Mouse (Mus musculus): Measurements from ENCODE around the gene Abhd16b. TPM values are rescaled to one million over a fixed set of nuclear protein-coding genes. Genes with fewer than 3 reads are reported as not detected.

Abhd16b gene
- polyA plus RNA-seq (2014; fragmentation: Illumina TruSeq; extraction: RNeasy Lipid Tissue Mini Kit (QIAGEN cat#74804); ENCODE audit: low replicate concordance), result not detected

DNA sequence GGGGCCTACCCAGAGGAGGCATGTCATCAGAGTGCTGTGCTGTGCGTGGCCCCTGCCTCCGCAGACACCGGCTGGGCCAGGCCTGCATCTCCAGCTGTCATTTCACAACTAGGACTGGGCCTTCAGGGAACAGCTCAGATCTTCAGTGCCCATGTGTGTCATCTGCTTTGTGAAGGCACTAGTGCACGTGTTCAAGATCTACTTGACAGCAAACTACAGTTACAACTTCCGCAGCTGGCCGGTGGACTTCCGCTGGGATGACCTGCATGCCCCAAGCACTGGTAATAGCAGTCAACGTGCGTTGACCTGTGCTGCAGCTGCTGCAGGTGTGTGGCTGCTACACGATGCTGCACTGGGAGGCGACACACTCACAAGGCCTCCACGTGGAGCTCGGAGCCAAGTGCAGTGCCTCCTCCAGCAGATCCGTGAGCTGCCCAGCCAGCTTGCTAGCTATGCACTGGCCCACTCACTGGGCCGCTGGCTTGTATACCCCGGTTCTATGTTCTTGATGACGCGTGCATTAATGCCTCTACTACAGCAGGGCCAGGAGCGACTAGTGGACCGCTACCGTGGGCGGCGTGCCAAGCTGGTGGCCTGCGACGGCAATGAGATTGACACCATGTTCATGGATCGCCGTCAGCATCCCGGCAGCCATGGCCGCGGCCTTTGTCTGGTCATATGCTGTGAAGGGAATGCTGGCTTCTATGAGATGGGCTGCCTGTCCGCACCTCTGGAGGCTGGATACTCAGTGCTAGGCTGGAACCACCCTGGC lies at the start of gene Abhd16b:
Gene Abhd16b (plus strand): TSS at position 51 of the 772 bp plus-strand sequence.

DNA sequence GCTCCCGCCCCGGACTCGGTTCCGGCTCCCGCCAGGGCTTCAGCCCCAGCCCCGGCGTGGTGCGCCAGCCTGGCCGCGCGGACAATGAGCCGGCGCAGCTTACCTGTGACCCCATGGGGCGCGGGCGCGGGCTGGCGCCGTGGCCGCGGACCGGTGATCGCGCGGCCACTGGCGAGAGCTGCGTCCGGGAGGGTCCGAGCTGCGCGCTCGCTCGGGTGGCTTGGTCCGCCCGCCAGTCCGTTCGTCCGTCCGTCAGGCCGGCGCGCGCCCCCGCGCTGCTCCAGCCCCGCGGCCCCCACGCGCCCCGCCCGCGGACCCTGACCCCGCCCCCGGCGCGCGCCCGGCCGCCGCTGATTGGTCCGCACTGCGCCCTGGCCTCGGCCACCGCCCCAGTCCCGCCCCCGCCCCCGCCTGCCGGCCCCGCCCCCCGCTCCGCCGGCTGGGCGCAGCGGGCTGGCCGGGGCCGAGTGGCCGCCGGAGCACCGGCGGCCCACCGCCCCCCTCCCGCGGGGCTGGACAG lies 33.8 kb upstream of the Abhd16b start, which contains the start of gene Zbtb46:
Gene Zbtb46 (minus strand): TSS at position 274 of the 520 bp plus-strand sequence.

DNA sequence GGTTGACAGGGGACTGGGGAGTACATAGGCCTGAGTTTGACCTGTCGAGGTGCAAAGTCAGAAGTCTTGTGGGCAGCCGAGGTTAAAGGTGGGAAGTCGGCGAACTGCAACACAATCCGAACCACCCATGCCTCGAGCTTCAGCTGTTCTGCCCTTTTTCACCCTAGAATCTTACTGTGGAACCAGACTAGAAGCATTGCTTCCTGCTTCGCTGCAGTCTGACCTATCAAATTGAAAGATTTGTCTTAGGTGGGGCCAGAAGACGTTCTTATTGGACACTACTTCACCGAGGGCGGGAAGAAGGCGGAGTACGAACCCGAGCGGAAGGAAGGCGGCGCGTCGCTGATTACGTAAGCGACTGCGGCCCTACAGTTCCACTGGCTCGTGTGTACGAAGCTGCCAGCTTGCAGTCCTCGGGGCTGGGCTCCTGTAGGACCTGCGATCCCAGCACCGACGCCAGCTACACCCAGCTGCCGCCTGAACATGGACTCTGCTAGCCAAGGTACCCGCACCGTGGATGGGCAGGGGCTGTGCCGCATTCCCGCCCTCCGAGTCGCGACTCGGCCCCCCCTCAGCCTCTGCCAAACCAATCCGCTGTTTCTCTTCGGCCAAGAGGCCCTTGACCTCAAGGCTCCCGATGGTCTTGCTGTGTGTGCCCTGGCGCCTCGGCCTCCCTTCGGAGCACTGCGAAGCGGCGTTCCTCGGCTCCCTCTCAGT lies 4.0 kb downstream of the Abhd16b start, which contains the start of gene Tpd52l2:
Gene Tpd52l2 (plus strand): TSS at position 312 of the 717 bp plus-strand sequence.

DNA sequence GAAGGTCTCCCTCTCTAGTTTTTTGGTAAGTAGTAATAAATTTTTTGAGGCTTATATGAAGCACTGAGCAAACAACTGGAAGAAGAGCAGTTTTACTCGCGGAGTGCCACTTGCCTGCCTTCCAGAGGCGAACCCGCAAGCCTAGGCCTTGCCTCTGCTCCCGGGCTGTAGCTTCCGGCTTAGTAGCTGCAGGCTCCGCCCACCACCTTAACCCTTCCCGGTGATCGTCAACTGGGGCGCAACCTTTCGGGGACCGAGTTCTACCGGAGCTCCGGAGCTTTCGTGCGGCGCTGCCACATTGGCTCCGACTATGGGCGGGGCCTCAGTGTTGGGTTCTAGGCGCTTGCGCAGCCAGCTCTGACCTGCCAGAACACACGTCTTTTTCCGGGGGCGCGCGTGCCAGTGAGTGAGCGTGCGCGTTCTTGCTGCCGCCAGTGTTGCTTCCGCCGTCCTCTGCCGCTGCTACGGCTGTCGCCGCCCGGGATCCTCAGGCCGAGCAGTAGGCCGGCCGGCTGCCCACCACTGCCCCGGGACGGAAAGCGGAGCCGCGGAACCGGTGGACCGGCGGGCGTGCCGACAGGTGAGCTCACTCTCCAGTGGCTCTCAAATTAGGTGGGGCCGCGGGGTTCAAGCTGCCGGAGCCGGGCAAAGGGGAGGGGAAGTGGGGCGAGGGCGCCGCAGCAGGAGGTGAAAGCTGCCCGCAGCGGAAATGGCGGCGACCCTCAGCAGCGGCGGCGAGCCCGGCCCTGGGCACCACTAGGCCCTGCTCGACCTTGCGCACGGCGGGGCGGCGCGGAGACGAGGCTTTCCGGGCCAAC lies 27.3 kb downstream of the Abhd16b start, which contains the start of gene Dnajc5:
Gene Dnajc5 (plus strand): TSS at position 368 of the 818 bp plus-strand sequence.

Other genes starting within 250 kb of the Abhd16b start
- gene Gmeb2, start 205.2 kb upstream of the Abhd16b start, polyA plus RNA-seq (2014; fragmentation: Illumina TruSeq; extraction: RNeasy Lipid Tissue Mini Kit (QIAGEN cat#74804); ENCODE audit: low replicate concordance), result 10.5 TPM
- gene Stmn3, start 178.7 kb upstream of the Abhd16b start, polyA plus RNA-seq (2014; fragmentation: Illumina TruSeq; extraction: RNeasy Lipid Tissue Mini Kit (QIAGEN cat#74804); ENCODE audit: low replicate concordance), result not detected
- 2.8 TPM for gene Rtel1, start 173.5 kb upstream of the Abhd16b start, polyA plus RNA-seq (2014; fragmentation: Illumina TruSeq; extraction: RNeasy Lipid Tissue Mini Kit (QIAGEN cat#74804); ENCODE audit: low replicate concordance)
- 0.97 TPM for gene Zgpat, start 128.3 kb upstream of the Abhd16b start, polyA plus RNA-seq (2014; fragmentation: Illumina TruSeq; extraction: RNeasy Lipid Tissue Mini Kit (QIAGEN cat#74804); ENCODE audit: low replicate concordance)
- gene Arfrp1, start 127.8 kb upstream of the Abhd16b start, polyA plus RNA-seq (2014; fragmentation: Illumina TruSeq; extraction: RNeasy Lipid Tissue Mini Kit (QIAGEN cat#74804); ENCODE audit: low replicate concordance), result 25.0 TPM
- gene Lime1, start 113.1 kb upstream of the Abhd16b start, polyA plus RNA-seq (2014; fragmentation: Illumina TruSeq; extraction: RNeasy Lipid Tissue Mini Kit (QIAGEN cat#74804); ENCODE audit: low replicate concordance), result 0.45 TPM
- 1.3 TPM for gene Zbtb46, start 33.8 kb upstream of the Abhd16b start, polyA plus RNA-seq (2014; fragmentation: Illumina TruSeq; extraction: RNeasy Lipid Tissue Mini Kit (QIAGEN cat#74804); ENCODE audit: low replicate concordance)
- 26.2 TPM for gene Tpd52l2, start 3.9 kb downstream of the Abhd16b start, polyA plus RNA-seq (2014; fragmentation: Illumina TruSeq; extraction: RNeasy Lipid Tissue Mini Kit (QIAGEN cat#74804); ENCODE audit: low replicate concordance)
- 32.9 TPM for gene Dnajc5, start 27.3 kb downstream of the Abhd16b start, polyA plus RNA-seq (2014; fragmentation: Illumina TruSeq; extraction: RNeasy Lipid Tissue Mini Kit (QIAGEN cat#74804); ENCODE audit: low replicate concordance)
- 15.6 TPM for gene Uckl1, start 91.7 kb downstream of the Abhd16b start, polyA plus RNA-seq (2014; fragmentation: Illumina TruSeq; extraction: RNeasy Lipid Tissue Mini Kit (QIAGEN cat#74804); ENCODE audit: low replicate concordance)
- 14.7 TPM for gene Prpf6, start 98.7 kb downstream of the Abhd16b start, polyA plus RNA-seq (2014; fragmentation: Illumina TruSeq; extraction: RNeasy Lipid Tissue Mini Kit (QIAGEN cat#74804); ENCODE audit: low replicate concordance)
- 0.93 TPM for gene Zfp512b, start 99.6 kb downstream of the Abhd16b start, polyA plus RNA-seq (2014; fragmentation: Illumina TruSeq; extraction: RNeasy Lipid Tissue Mini Kit (QIAGEN cat#74804); ENCODE audit: low replicate concordance)
- 4.9 TPM for gene Samd10, start 106.0 kb downstream of the Abhd16b start, polyA plus RNA-seq (2014; fragmentation: Illumina TruSeq; extraction: RNeasy Lipid Tissue Mini Kit (QIAGEN cat#74804); ENCODE audit: low replicate concordance)
- gene Gm29797, start 163.8 kb downstream of the Abhd16b start, polyA plus RNA-seq (2014; fragmentation: Illumina TruSeq; extraction: RNeasy Lipid Tissue Mini Kit (QIAGEN cat#74804); ENCODE audit: low replicate concordance), result not detected
- not detected for gene Sox18, start 178.4 kb downstream of the Abhd16b start, polyA plus RNA-seq (2014; fragmentation: Illumina TruSeq; extraction: RNeasy Lipid Tissue Mini Kit (QIAGEN cat#74804); ENCODE audit: low replicate concordance)
- gene Tcea2, start 187.1 kb downstream of the Abhd16b start, polyA plus RNA-seq (2014; fragmentation: Illumina TruSeq; extraction: RNeasy Lipid Tissue Mini Kit (QIAGEN cat#74804); ENCODE audit: low replicate concordance), result 0.19 TPM
- 5.3 TPM for gene Rgs19, start 200.8 kb downstream of the Abhd16b start, polyA plus RNA-seq (2014; fragmentation: Illumina TruSeq; extraction: RNeasy Lipid Tissue Mini Kit (QIAGEN cat#74804); ENCODE audit: low replicate concordance)
- gene Lkaaear1, start 205.2 kb downstream of the Abhd16b start, polyA plus RNA-seq (2014; fragmentation: Illumina TruSeq; extraction: RNeasy Lipid Tissue Mini Kit (QIAGEN cat#74804); ENCODE audit: low replicate concordance), result not detected
- gene Oprl1, start 221.8 kb downstream of the Abhd16b start, polyA plus RNA-seq (2014; fragmentation: Illumina TruSeq; extraction: RNeasy Lipid Tissue Mini Kit (QIAGEN cat#74804); ENCODE audit: low replicate concordance), result not detected

Data from small intestine, adult 10 weeks (tissue).